Comparison of ENCODE assay signal across 9 mouse cellular contexts in the genomic region with DNA sequence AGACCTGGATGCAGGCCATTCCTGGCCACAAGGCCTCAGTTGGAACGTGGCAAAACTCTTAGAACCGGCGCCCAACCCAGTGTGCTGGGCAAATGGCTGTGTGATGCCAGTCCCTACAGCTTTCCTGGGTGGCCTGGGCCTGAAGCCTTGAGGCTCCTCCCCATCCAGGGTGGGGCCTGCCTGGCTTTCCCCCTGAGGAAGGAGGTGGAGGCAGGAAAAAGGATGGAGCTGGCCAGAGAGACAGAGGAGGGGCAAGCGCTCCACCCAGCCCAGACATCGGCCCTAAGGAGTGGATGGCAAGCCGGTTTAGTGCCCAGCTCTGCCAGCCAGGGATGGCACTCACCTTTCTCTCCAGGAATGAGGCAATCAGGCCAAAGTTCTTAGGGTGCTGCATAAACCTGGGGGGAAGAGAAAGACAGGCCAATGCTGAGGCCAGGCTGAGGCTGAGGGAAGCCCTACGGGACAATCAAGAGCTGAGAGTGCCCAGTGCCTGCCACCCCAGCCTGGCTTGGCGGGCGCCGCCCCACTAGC.
DNase-seq lines count a peak whose midpoint lies in the region; ATAC-seq lines count a peak whose summit lies in the region.
"Had no signal": no experiment of that assay in that cellular context is flagged by ENCODE, and none has a peak within 500 bp of the region (broad histone marks: within the 10 kb centered on the region; RNA-seq: fewer than 3 reads in every experiment).

No protein-coding gene starts in this region.

- no peaks in the 10 kb centered on the region for H3K9me3 ChIP-seq in neural tube, embryonic 13.5 days
- no peaks in the 10 kb centered on the region for H3K9me3 ChIP-seq in embryonic facial prominence, embryonic 15.5 days (replicated peaks)
- H3K9me3 ChIP-seq in hindbrain, embryonic 12.5 days (replicated peaks) = no peaks in the 10 kb centered on the region
- H3K9me3 ChIP-seq in midbrain, embryonic 16.5 days (replicated peaks; ENCODE audit: control insufficient read depth, low read length, poor library complexity, severe bottlenecking) = no peaks in the 10 kb centered on the region
- H3K9me3 ChIP-seq: liver, embryonic 13.5 days had no signal

- H3K9ac ChIP-seq in neural tube, embryonic 13.5 days = peak overlapping the region; percentile 34; the same call in 1 of the 2 replicates
- H3K9ac ChIP-seq in embryonic facial prominence, embryonic 15.5 days = no peak overlapping the region
- no peak overlapping the region; the same call in 1 of the 2 replicates for H3K9ac ChIP-seq in hindbrain, embryonic 12.5 days
- no peak overlapping the region for H3K9ac ChIP-seq in midbrain, embryonic 16.5 days (ENCODE audit: low read depth, low read length)
- H3K9ac ChIP-seq: liver, embryonic 13.5 days had no signal

- H3K27me3 ChIP-seq in neural tube, embryonic 13.5 days = no peaks in the 10 kb centered on the region
- H3K27me3 ChIP-seq in embryonic facial prominence, embryonic 15.5 days = no peaks in the 10 kb centered on the region
- H3K27me3 ChIP-seq in hindbrain, embryonic 12.5 days = no peaks in the 10 kb centered on the region
- H3K27me3 ChIP-seq in midbrain, embryonic 16.5 days (ENCODE audit: control insufficient read depth, insufficient read depth, low read depth, low read length) = no peaks in the 10 kb centered on the region
- H3K27me3 ChIP-seq: liver, embryonic 13.5 days had no signal

- peak overlapping the region; percentile 79 for H3K27ac ChIP-seq in neural tube, embryonic 13.5 days (replicated peaks)
- H3K27ac ChIP-seq in embryonic facial prominence, embryonic 15.5 days (replicated peaks) = peak overlapping the region; percentile 79
- H3K27ac ChIP-seq in hindbrain, embryonic 12.5 days = peak overlapping the region; percentile 64
- H3K27ac ChIP-seq in midbrain, embryonic 16.5 days (ENCODE audit: low read length) = peak overlapping the region; percentile 74
- H3K27ac ChIP-seq: liver, embryonic 13.5 days had no signal

- H3K4me1 ChIP-seq in neural tube, embryonic 13.5 days (replicated peaks) = peaks cover 55% of the 10 kb centered on the region
- peaks cover 18% of the 10 kb centered on the region for H3K4me1 ChIP-seq in embryonic facial prominence, embryonic 15.5 days
- peaks cover 16% of the 10 kb centered on the region for H3K4me1 ChIP-seq in hindbrain, embryonic 12.5 days
- peaks cover 2% of the 10 kb centered on the region; the same call in 1 of the 2 replicates for H3K4me1 ChIP-seq in midbrain, embryonic 16.5 days (ENCODE audit: control insufficient read depth, insufficient read depth, low read length)

- peaks cover 89% of the 10 kb centered on the region for H3K36me3 ChIP-seq in neural tube, embryonic 13.5 days
- peaks cover 94% of the 10 kb centered on the region for H3K36me3 ChIP-seq in embryonic facial prominence, embryonic 15.5 days
- H3K36me3 ChIP-seq in hindbrain, embryonic 12.5 days = peaks cover 94% of the 10 kb centered on the region
- peaks cover 31% of the 10 kb centered on the region for H3K36me3 ChIP-seq in midbrain, embryonic 16.5 days (ENCODE audit: control insufficient read depth, insufficient read depth, low read length)

- H3K4me3 ChIP-seq in neural tube, embryonic 13.5 days = no peak overlapping the region
- H3K4me3 ChIP-seq in embryonic facial prominence, embryonic 15.5 days (replicated peaks) = no peak overlapping the region
- H3K4me3 ChIP-seq in hindbrain, embryonic 12.5 days = no peak overlapping the region
- H3K4me3 ChIP-seq in midbrain, embryonic 16.5 days (ENCODE audit: low read depth, low read length) = no peak overlapping the region
- H3K4me3 ChIP-seq: liver, embryonic 13.5 days had no signal

- no peak overlapping the region for H3K4me2 ChIP-seq in neural tube, embryonic 13.5 days
- no peak overlapping the region for H3K4me2 ChIP-seq in embryonic facial prominence, embryonic 15.5 days (replicated peaks)
- H3K4me2 ChIP-seq in hindbrain, embryonic 12.5 days (replicated peaks) = no peak overlapping the region
- H3K4me2 ChIP-seq in midbrain, embryonic 16.5 days (ENCODE audit: low read length) = no peak overlapping the region
- H3K4me2 ChIP-seq: liver, embryonic 13.5 days had no signal

- DNase-seq in neural tube, embryonic 10.5 days (ENCODE audit: extremely low spot score, low spot score) = no peak
- no peak for DNase-seq in frontal cortex, postnatal 36 days (ENCODE audit: low spot score in 2 of 2)
- no peak for DNase-seq in T-cell, adult 2 months (ENCODE audit: low spot score)
- DNase-seq in cerebellum, adult 11 months = no peak
- DNase-seq: liver, embryonic 13.5 days had no signal

- 86% methylated on average over 10 of the region's 10 CpGs for WGBS in neural tube, embryonic 13.5 days
- 80% methylated on average over 10 of the region's 10 CpGs for WGBS in embryonic facial prominence, embryonic 15.5 days
- 88% methylated on average over 10 of the region's 10 CpGs for WGBS in hindbrain, embryonic 12.5 days
- WGBS in midbrain, embryonic 16.5 days = 91% methylated on average over 10 of the region's 10 CpGs

- ATAC-seq in neural tube, embryonic 13.5 days (ENCODE audit: low read depth) = no peak
- ATAC-seq in embryonic facial prominence, embryonic 15.5 days (ENCODE audit: insufficient number of reproducible peaks, low FRiP score, low TSS enrichment, low read depth) = 0 out of 2 replicates have a peak, but pooled peaks have one; percentile 26
- peak; percentile 24; the same call in 1 of the 2 replicates for ATAC-seq in hindbrain, embryonic 12.5 days (ENCODE audit: low FRiP score)
- ATAC-seq in midbrain, embryonic 16.5 days = 0 out of 2 replicates have a peak, but pooled peaks have one; percentile 12
